Mouse (Mus musculus): ENCODE results near the gene Prkn. TPM values are rescaled to one million over a fixed set of nuclear protein-coding genes. Genes with fewer than 3 reads are reported as not detected.

The Prkn gene
- polyA plus RNA-seq, 1 experiment from 2014 or later = 5.7 TPM

DNA sequence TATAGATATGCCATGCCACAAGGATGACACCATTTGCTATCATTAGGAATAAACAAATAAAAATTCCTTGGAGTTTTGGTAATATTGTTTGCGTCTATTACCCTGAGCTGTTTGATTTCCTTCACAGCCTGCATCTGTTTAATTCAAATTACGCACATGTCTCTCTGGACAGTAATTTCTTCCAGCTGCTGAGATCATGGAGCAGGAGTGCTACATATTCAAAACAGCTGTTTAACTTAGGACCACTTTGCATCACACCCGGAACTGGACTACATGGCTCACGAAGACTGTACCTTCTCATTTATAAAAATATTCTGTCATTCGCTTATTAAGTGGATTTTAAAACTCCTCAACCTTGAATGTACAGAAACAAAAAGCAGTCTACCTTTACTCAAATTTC is 246.9 kb downstream of the Prkn start:
- WGBS = 56% methylated on average over 5 of the region's 5 CpGs
- Histone ChIP-seq H3K27me3 (replicated peaks; ENCODE audit: control insufficient read depth, insufficient read depth, low read length) (no peaks in the 10 kb centered on the region), H3K4me2 (ENCODE audit: low read length) (no peak overlapping the region), H3K27ac (ENCODE audit: low read depth, low read length) (no peak overlapping the region), H3K4me1 (ENCODE audit: control insufficient read depth, insufficient read depth, low read depth, low read length) (peaks cover 6% of the 10 kb centered on the region), H3K36me3 (ENCODE audit: control insufficient read depth, insufficient read depth, low read length) (no peaks in the 10 kb centered on the region), H3K4me3 (ENCODE audit: low read length) (no peak overlapping the region), H3K9me3 (ENCODE audit: control insufficient read depth, low read length) (no peaks in the 10 kb centered on the region), H3K9ac (ENCODE audit: low read depth, low read length) (no peak overlapping the region)
- ATAC-seq = no peak

DNA sequence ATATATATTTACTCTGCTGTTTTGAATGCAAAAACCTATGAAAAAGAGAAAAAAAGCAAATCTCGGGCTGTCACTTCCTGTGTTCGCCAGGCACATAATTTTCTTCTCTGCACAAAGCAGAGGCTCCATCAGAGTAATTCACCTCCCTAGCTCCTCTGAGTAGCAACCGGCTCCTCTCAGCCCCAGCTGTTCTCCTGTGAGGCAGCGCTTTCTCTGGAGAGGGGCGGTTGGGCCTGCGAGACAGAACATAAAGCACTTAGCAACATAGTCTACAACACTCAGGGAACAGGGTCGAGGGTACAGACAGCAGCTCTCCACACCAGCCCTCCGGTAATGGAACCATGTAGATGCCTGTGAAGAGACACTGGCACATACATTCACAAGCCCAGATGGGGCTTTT is 247.6 kb downstream of the Prkn start:
- no peak overlapping the region for H3K4me2 ChIP-seq (ENCODE audit: low read length)
- ATAC-seq = peak; percentile 24; the same call in 1 of the 2 replicates
- no peaks in the 10 kb centered on the region for H3K9me3 ChIP-seq (ENCODE audit: control insufficient read depth, low read length)
- H3K27me3 ChIP-seq (replicated peaks; ENCODE audit: control insufficient read depth, insufficient read depth, low read length) = no peaks in the 10 kb centered on the region
- H3K9ac ChIP-seq (ENCODE audit: low read depth, low read length) = no peak overlapping the region
- WGBS = 32% methylated on average over 8 of the region's 8 CpGs
- H3K4me1 ChIP-seq (ENCODE audit: control insufficient read depth, insufficient read depth, low read depth, low read length) = peaks cover 6% of the 10 kb centered on the region
- no peak overlapping the region for H3K27ac ChIP-seq (ENCODE audit: low read depth, low read length)
- H3K36me3 ChIP-seq (ENCODE audit: control insufficient read depth, insufficient read depth, low read length) = no peaks in the 10 kb centered on the region
- H3K4me3 ChIP-seq (ENCODE audit: low read length) = no peak overlapping the region

DNA sequence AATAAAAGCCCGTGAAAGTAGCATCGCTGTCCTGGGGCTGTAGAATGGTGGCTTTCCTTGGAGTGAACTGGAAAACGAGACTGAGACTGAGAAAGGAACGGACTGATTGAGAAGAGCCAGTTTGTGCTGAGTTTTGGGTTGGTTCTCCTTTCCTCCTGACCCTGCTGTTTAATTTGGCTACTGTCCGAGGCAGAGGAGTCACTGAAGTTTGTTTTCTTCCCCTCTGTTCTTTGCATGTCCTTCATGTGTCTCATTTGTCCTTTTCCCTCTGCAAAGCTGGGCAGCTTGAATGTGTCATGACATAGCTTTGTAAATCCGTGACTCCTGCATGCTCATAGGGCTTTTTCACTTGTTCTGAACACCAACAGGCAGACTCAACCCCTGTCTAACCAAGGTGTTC is 249.2 kb downstream of the Prkn start:
- Histone ChIP-seq H3K36me3 (ENCODE audit: control insufficient read depth, insufficient read depth, low read length) (no peaks in the 10 kb centered on the region), H3K4me2 (ENCODE audit: low read length) (no peak overlapping the region), H3K27ac (ENCODE audit: low read depth, low read length) (no peak overlapping the region), H3K9me3 (ENCODE audit: control insufficient read depth, low read length) (no peaks in the 10 kb centered on the region), H3K4me1 (ENCODE audit: control insufficient read depth, insufficient read depth, low read depth, low read length) (peaks cover 6% of the 10 kb centered on the region), H3K4me3 (ENCODE audit: low read length) (no peak overlapping the region), H3K27me3 (replicated peaks; ENCODE audit: control insufficient read depth, insufficient read depth, low read length) (no peaks in the 10 kb centered on the region), H3K9ac (ENCODE audit: low read depth, low read length) (no peak overlapping the region)
- 82% methylated on average over 6 of the region's 6 CpGs for WGBS
- ATAC-seq = no peak

GRCm38 (mm10) chr17:11092900-11093299 is 252.7 kb downstream of the Prkn start:
- Histone ChIP-seq H3K9me3 (ENCODE audit: control insufficient read depth, low read length) (no peaks in the 10 kb centered on the region; the same call in 1 of the 2 replicates), H3K4me1 (ENCODE audit: control insufficient read depth, insufficient read depth, low read depth, low read length) (peaks cover 1% of the 10 kb centered on the region), H3K9ac (ENCODE audit: low read depth, low read length) (no peak overlapping the region), H3K27me3 (replicated peaks; ENCODE audit: control insufficient read depth, insufficient read depth, low read length) (no peaks in the 10 kb centered on the region), H3K4me3 (ENCODE audit: low read length) (no peak overlapping the region), H3K27ac (ENCODE audit: low read depth, low read length) (no peak overlapping the region), H3K36me3 (ENCODE audit: control insufficient read depth, insufficient read depth, low read length) (no peaks in the 10 kb centered on the region), H3K4me2 (ENCODE audit: low read length) (no peak overlapping the region)
- ATAC-seq = no peak
- WGBS = 11% methylated on average over 6 of the region's 6 CpGs

- Histone ChIP-seq H3K36me3 (ENCODE audit: control insufficient read depth, insufficient read depth, low read length) (no peaks in the 10 kb centered on the region), H3K27ac (ENCODE audit: low read depth, low read length) (no peak overlapping the region), H3K4me3 (ENCODE audit: low read length) (no peak overlapping the region), H3K9ac (ENCODE audit: low read depth, low read length) (no peak overlapping the region), H3K4me2 (ENCODE audit: low read length) (no peak overlapping the region), H3K27me3 (replicated peaks; ENCODE audit: control insufficient read depth, insufficient read depth, low read length) (no peaks in the 10 kb centered on the region), H3K9me3 (ENCODE audit: control insufficient read depth, low read length) (no peaks in the 10 kb centered on the region; the same call in 1 of the 2 replicates), H3K4me1 (ENCODE audit: control insufficient read depth, insufficient read depth, low read depth, low read length) (no peaks in the 10 kb centered on the region)
- ATAC-seq = no peak
- 34% methylated on average over 3 of the region's 3 CpGs for WGBS
These were observed 253.1 kb downstream of the Prkn start for GRCm38 (mm10) chr17:11093321-11093720.

- no peak overlapping the region for H3K27ac ChIP-seq (ENCODE audit: low read depth, low read length)
- H3K27me3 ChIP-seq (replicated peaks; ENCODE audit: control insufficient read depth, insufficient read depth, low read length) = no peaks in the 10 kb centered on the region
- H3K9ac ChIP-seq (ENCODE audit: low read depth, low read length) = no peak overlapping the region
- H3K4me3 ChIP-seq (ENCODE audit: low read length) = no peak overlapping the region
- no peaks in the 10 kb centered on the region for H3K9me3 ChIP-seq (ENCODE audit: control insufficient read depth, low read length)
- no peak overlapping the region for H3K4me2 ChIP-seq (ENCODE audit: low read length)
- no peaks in the 10 kb centered on the region for H3K36me3 ChIP-seq (ENCODE audit: control insufficient read depth, insufficient read depth, low read length)
- 95% methylated on average over 3 of the region's 3 CpGs for WGBS
- ATAC-seq = no peak
- no peaks in the 10 kb centered on the region for H3K4me1 ChIP-seq (ENCODE audit: control insufficient read depth, insufficient read depth, low read depth, low read length)
These were observed 266.8 kb downstream of the Prkn start for GRCm38 (mm10) chr17:11107007-11107406.

GRCm38 (mm10) chr17:11107916-11108315 is 267.7 kb downstream of the Prkn start:
- ATAC-seq = no peak
- H3K27ac ChIP-seq (ENCODE audit: low read depth, low read length) = no peak overlapping the region
- H3K27me3 ChIP-seq (replicated peaks; ENCODE audit: control insufficient read depth, insufficient read depth, low read length) = no peaks in the 10 kb centered on the region
- no peak overlapping the region for H3K4me2 ChIP-seq (ENCODE audit: low read length)
- no peaks in the 10 kb centered on the region for H3K9me3 ChIP-seq (ENCODE audit: control insufficient read depth, low read length)
- H3K36me3 ChIP-seq (ENCODE audit: control insufficient read depth, insufficient read depth, low read length) = no peaks in the 10 kb centered on the region
- no peak overlapping the region for H3K4me3 ChIP-seq (ENCODE audit: low read length)
- 62% methylated on average over 2 of the region's 2 CpGs for WGBS
- no peaks in the 10 kb centered on the region for H3K4me1 ChIP-seq (ENCODE audit: control insufficient read depth, insufficient read depth, low read depth, low read length)
- no peak overlapping the region for H3K9ac ChIP-seq (ENCODE audit: low read depth, low read length)

DNA sequence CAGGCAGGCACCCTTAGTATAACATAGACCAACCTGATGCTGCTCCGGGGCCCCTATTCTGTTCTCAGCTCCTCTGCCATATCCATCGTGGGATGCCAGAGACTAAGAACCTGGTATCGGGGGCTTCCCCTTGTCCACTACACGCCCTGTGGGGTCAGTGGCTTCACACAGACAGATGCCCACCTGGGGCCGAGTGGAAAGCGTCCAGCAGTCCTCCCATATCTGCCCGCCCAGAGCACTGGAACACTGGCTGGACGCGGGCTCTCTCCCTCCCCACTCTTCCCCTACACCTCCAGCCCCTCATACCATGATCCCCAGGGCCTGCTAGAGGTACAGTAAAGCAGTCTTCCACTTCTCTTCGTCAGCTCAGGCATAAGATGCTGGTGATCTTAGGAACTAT is 277.3 kb downstream of the Prkn start:
- WGBS = 89% methylated on average over 9 of the region's 10 CpGs
- H3K4me2 ChIP-seq (ENCODE audit: low read length) = no peak overlapping the region
- no peak overlapping the region for H3K9ac ChIP-seq (ENCODE audit: low read depth, low read length)
- H3K4me3 ChIP-seq (ENCODE audit: low read length) = no peak overlapping the region
- H3K36me3 ChIP-seq (ENCODE audit: control insufficient read depth, insufficient read depth, low read length) = no peaks in the 10 kb centered on the region
- no peaks in the 10 kb centered on the region for H3K27me3 ChIP-seq (replicated peaks; ENCODE audit: control insufficient read depth, insufficient read depth, low read length)
- H3K27ac ChIP-seq (ENCODE audit: low read depth, low read length) = no peak overlapping the region
- H3K4me1 ChIP-seq (ENCODE audit: control insufficient read depth, insufficient read depth, low read depth, low read length) = no peaks in the 10 kb centered on the region
- no peak for ATAC-seq
- H3K9me3 ChIP-seq (ENCODE audit: control insufficient read depth, low read length) = no peaks in the 10 kb centered on the region

DNA sequence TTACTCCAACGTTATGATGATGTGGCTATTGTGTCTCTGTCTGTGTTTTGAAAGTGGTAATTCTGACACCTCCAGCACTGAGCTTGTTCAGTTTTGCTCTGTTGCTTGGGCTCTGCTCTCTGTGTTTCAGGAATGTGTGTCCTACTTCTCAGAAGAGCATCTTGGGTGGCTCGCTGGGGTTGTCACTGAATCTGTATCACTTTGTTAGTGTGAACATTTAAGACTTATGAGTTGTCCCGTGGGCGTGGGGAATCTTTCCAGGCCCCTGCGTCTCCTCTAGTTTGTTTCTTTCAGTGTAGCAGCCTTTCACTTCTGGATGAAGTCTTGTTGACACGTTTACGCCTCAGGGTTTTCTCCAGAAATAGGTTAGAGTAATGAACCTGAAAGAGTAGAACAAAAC is 283.9 kb downstream of the Prkn start:
- H3K9ac ChIP-seq (ENCODE audit: low read depth, low read length) = no peak overlapping the region
- H3K27ac ChIP-seq (ENCODE audit: low read depth, low read length) = no peak overlapping the region
- H3K27me3 ChIP-seq (replicated peaks; ENCODE audit: control insufficient read depth, insufficient read depth, low read length) = no peaks in the 10 kb centered on the region
- no peaks in the 10 kb centered on the region for H3K9me3 ChIP-seq (ENCODE audit: control insufficient read depth, low read length)
- H3K36me3 ChIP-seq (ENCODE audit: control insufficient read depth, insufficient read depth, low read length) = no peaks in the 10 kb centered on the region
- 72% methylated on average over 7 of the region's 7 CpGs for WGBS
- no peak for ATAC-seq
- no peaks in the 10 kb centered on the region for H3K4me1 ChIP-seq (ENCODE audit: control insufficient read depth, insufficient read depth, low read depth, low read length)
- no peak overlapping the region for H3K4me3 ChIP-seq (ENCODE audit: low read length)
- no peak overlapping the region for H3K4me2 ChIP-seq (ENCODE audit: low read length)

DNA sequence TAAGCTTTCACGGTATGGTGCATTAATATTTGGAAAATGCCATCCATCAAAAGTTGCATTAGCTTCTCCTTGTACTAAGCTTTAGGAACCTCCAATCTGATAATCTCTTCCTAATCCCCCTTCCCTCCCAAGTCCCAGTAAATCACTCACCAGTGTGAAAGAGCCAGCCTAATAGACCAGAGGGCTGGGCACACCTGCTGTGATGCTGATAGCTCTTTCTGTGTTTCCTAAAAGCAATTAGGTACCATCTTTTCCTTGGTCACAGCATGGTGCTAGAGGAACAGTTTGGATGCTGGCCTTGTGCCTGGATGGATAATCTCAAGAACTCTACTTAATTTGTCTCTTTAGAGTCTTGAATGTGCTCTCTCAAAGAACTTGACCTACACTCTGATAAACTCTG is 287.0 kb downstream of the Prkn start:
- Histone ChIP-seq H3K4me2 (ENCODE audit: low read length) (no peak overlapping the region), H3K4me1 (ENCODE audit: control insufficient read depth, insufficient read depth, low read depth, low read length) (no peaks in the 10 kb centered on the region), H3K27ac (ENCODE audit: low read depth, low read length) (no peak overlapping the region), H3K36me3 (ENCODE audit: control insufficient read depth, insufficient read depth, low read length) (no peaks in the 10 kb centered on the region), H3K9me3 (ENCODE audit: control insufficient read depth, low read length) (no peaks in the 10 kb centered on the region), H3K4me3 (ENCODE audit: low read length) (no peak overlapping the region), H3K9ac (ENCODE audit: low read depth, low read length) (no peak overlapping the region), H3K27me3 (replicated peaks; ENCODE audit: control insufficient read depth, insufficient read depth, low read length) (no peaks in the 10 kb centered on the region)
- no peak for ATAC-seq
- 67% methylated on average over 1 of the region's 1 CpGs for WGBS
